Mouse (Mus musculus) heart, embryonic 14.5 days (tissue): ENCODE measurements around the gene Rpl24. TPM values are rescaled to one million over a fixed set of nuclear protein-coding genes. Genes with fewer than 3 reads are reported as not detected.

Experiments
- polyA plus RNA-seq: library from polyadenylated mRNA; unstranded; fragments of >200 nt; fragmentation: Nextera tagmentation; extraction: Ambion mirVana; gene quantifications from 2 replicates; pipeline ENCODE4 v1.2.1, GENCODE M21; 2014

The Rpl24 gene
- polyA plus RNA-seq, 1 experiment from 2014 or later = 639 TPM

Other genes starting within 250 kb of the Rpl24 start
- 2.7 and 3.1 TPM in 2 replicates for gene Nfkbiz, start 127.4 kb upstream of the Rpl24 start, polyA plus RNA-seq
- gene Nxpe3, start 71.0 kb upstream of the Rpl24 start, polyA plus RNA-seq = 0.50 and 0.72 TPM in 2 replicates
- 10.0 and 11.8 TPM in 2 replicates for gene Cep97, start 31.4 kb upstream of the Rpl24 start, polyA plus RNA-seq
- gene Zbtb11, start 7.6 kb downstream of the Rpl24 start, polyA plus RNA-seq = 12.6 and 13.8 TPM in 2 replicates
- 149 and 151 TPM in 2 replicates for gene Pcnp, start 63.5 kb downstream of the Rpl24 start, polyA plus RNA-seq
- gene Trmt10c, start 71.5 kb downstream of the Rpl24 start, polyA plus RNA-seq = 19.7 and 21.1 TPM in 2 replicates
- 22.2 and 23.8 TPM in 2 replicates for gene Senp7, start 82.1 kb downstream of the Rpl24 start, polyA plus RNA-seq
- 0.08 and 0.19 TPM in 2 replicates for gene Impg2, start 238.0 kb downstream of the Rpl24 start, polyA plus RNA-seq